In genomic region chr9:58487851-58488801, GRCm38 (mm10) we compare ENCODE assay signal across 8 mouse cellular contexts. TPM values are rescaled to one million over a fixed set of nuclear protein-coding genes. Genes with fewer than 3 reads are reported as not detected.
DNase-seq lines count a peak whose midpoint lies in the region; ATAC-seq and TF ChIP-seq lines count a peak whose summit lies in the region.

Insyn1 (plus strand) TSS chr9:58488603.

- no peaks in the 10 kb centered on the region for H3K27me3 ChIP-seq in Patski
- no peaks in the 10 kb centered on the region for H3K27me3 ChIP-seq in forebrain, embryonic 14.5 days (replicated peaks; ENCODE audit: control insufficient read depth, insufficient read depth, low read length)
- H3K27me3 ChIP-seq in lung, embryonic 16.5 days (ENCODE audit: control insufficient read depth, insufficient read depth, low read depth, low read length) = peaks cover 10% of the 10 kb centered on the region

- H3K36me3 ChIP-seq in forebrain, embryonic 14.5 days (ENCODE audit: control insufficient read depth, insufficient read depth, low read length) = no peaks in the 10 kb centered on the region
- no peaks in the 10 kb centered on the region for H3K36me3 ChIP-seq in lung, embryonic 16.5 days (ENCODE audit: control insufficient read depth, insufficient read depth, low read length)

- DNase-seq in Patski (ENCODE audit: low read depth, low spot score) = no peak
- DNase-seq in cerebellum, adult 11 months = peak; percentile 58
- DNase-seq in forebrain, embryonic 14.5 days (ENCODE audit: low spot score) = peak; percentile 81
- DNase-seq in heart, postnatal 14 days = peak; percentile 71 to 77
- no peak for DNase-seq in layer of hippocampus, adult 8-10 months (ENCODE audit: low spot score in 2 of 2)
- peak; percentile 29 for DNase-seq in retina, postnatal 7 days (ENCODE audit: low read depth, low spot score)

- CTCF ChIA-PET in Patski (lab: Charles Lee) = no interaction called here

- peak within 1 kb of the TSS; percentile 94 for H3K4me2 ChIP-seq in forebrain, embryonic 14.5 days (ENCODE audit: low read length)
- H3K4me2 ChIP-seq in lung, embryonic 16.5 days (ENCODE audit: low read depth, low read length) = peak within 1 kb of the TSS; percentile 93

- TF ChIP-seq CTCF in Patski (IDR thresholded peaks at IDR 0.05) = no peak

- in situ Hi-C loops in Patski (cut with MboI; ENCODE audit: low pct_unique_long_range_greater_than_20kb) = no loop called here

- POLR2A ChIA-PET in Patski (lab: Charles Lee) = interaction anchor here (0.6 to 1.4 kb wide), 5 partner anchors 8 to 175 kb away, joined by 3 to 4 read pairs (median 3); no protein-coding TSS in a partner anchor

- WGBS in forebrain, embryonic 14.5 days = 1% methylated on average over 76 of the region's 104 CpGs
- WGBS in lung, embryonic 16.5 days = under 1% methylated on average over 68 of the region's 104 CpGs

- H3K9ac ChIP-seq in forebrain, embryonic 14.5 days (ENCODE audit: low read length) = peak within 1 kb of the TSS; percentile 88
- peak within 1 kb of the TSS; percentile 73 for H3K9ac ChIP-seq in lung, embryonic 16.5 days (ENCODE audit: low read length)

- H3K4me1 ChIP-seq in forebrain, embryonic 14.5 days (ENCODE audit: control insufficient read depth, insufficient read depth, low read length) = peaks cover 16% of the 10 kb centered on the region; the same call in 1 of the 2 replicates
- H3K4me1 ChIP-seq in lung, embryonic 16.5 days (replicated peaks; ENCODE audit: control insufficient read depth, insufficient read depth, low read length) = peaks cover 16% of the 10 kb centered on the region

- peak within 1 kb of the TSS; percentile 51 for H3K4me3 ChIP-seq in forebrain, embryonic 14.5 days (ENCODE audit: low read depth, low read length)
- peak within 1 kb of the TSS; percentile 65 for H3K4me3 ChIP-seq in lung, embryonic 16.5 days (ENCODE audit: low read length)

- no peaks in the 10 kb centered on the region for H3K9me3 ChIP-seq in forebrain, embryonic 14.5 days (replicated peaks; ENCODE audit: control insufficient read depth, low read length)
- H3K9me3 ChIP-seq in lung, embryonic 16.5 days (ENCODE audit: control insufficient read depth, low read length) = no peaks in the 10 kb centered on the region

- intact Hi-C loops in heart, postnatal 14 days (cut with DNase I) = no loop called here

- H3K27ac ChIP-seq in forebrain, embryonic 14.5 days (ENCODE audit: low read depth, low read length) = peak within 1 kb of the TSS; percentile 93
- peak within 1 kb of the TSS; percentile 18; the same call in 1 of the 2 replicates for H3K27ac ChIP-seq in lung, embryonic 16.5 days (ENCODE audit: low read length)

- ATAC-seq in Patski = peak; percentile 66
- peak; percentile 80 for ATAC-seq in forebrain, embryonic 14.5 days
- peak; percentile 86 for ATAC-seq in lung, embryonic 16.5 days (ENCODE audit: low read depth)
- ATAC-seq in CD4-positive, CD25-positive, alpha-beta regulatory T cell, adult 4 months = no peak

RNA-seq across cellular contexts. Expression of gene Insyn1, which starts in this region (rescaled TPM):
- 46.6 TPM for polyA plus RNA-seq in Patski (2021)
- polyA plus RNA-seq in forebrain, embryonic 14.5 days (2014; fragmentation: Nextera tagmentation; extraction: Ambion mirVana) = 8.0 and 8.1 TPM in 2 replicates
- total RNA-seq in heart, postnatal 14 days (2021) = 10 to 100 TPM; 10.7 to 11.1 TPM
- 100 to 1,000 TPM; 211 to 240 (median 223) TPM for total RNA-seq in layer of hippocampus, adult 8-10 months (2022)
- polyA plus RNA-seq in lung, embryonic 16.5 days (2015; fragmentation: Nextera tagmentation; extraction: Ambion mirVana) = 0.44 and 0.74 TPM in 2 replicates
- not detected for polyA plus RNA-seq in CD4-positive, CD25-positive, alpha-beta regulatory T cell, adult 4 months (2017; shearing (Covaris generic))

Comparison
In these comparisons a context has a peak if more than half of its experiments do, and no peak if none do; other contexts are left out.
1. RNA of gene Insyn1 (total RNA-seq): 211 to 240 TPM in layer of hippocampus, adult 8-10 months; 10.7 to 11.1 TPM in heart, postnatal 14 days; every median in the first group is over 10 times any median in the second.
2. Peak in ATAC-seq, H3K4me3 ChIP-seq, H3K27ac ChIP-seq, H3K9ac ChIP-seq and H3K4me2 ChIP-seq in lung, embryonic 16.5 days; RNA of the gene not detected or under 1 TPM.
3. DNase-seq: peak in cerebellum, adult 11 months (single experiment), forebrain, embryonic 14.5 days (single experiment), heart, postnatal 14 days (2 of 2) and retina, postnatal 7 days (single experiment); none in Patski (single experiment) and layer of hippocampus, adult 8-10 months (0 of 2).